Mouse (Mus musculus) lung, embryonic 16.5 days (tissue): Measurements from ENCODE around the gene Bcl7a. TPM values are rescaled to one million over a fixed set of nuclear protein-coding genes. Genes with fewer than 3 reads are reported as not detected.

Source experiments
- ATAC-seq: fragments of 200-750 bp; cut with Nextera tagmentation; 2 replicates; pipeline ENCODE4 v1.8.0; 2017; ENCODE audit warnings: low read depth, mild to moderate bottlenecking, moderate library complexity
- H3K27ac ChIP-seq: fragments of 300-500 bp; sonication (generic); 2 replicates; pipeline ENCODE4 v1.5.1; 2014; ENCODE audit warnings: mild to moderate bottlenecking, control low read depth, low read length
- H3K27me3 ChIP-seq: fragments of 300-500 bp; sonication (generic); 2 replicates; pipeline ENCODE4 v1.6.1; 2014; ENCODE audit warnings: low read depth, low read length, mixed read lengths; ENCODE audit not compliant: control insufficient read depth, insufficient read depth
- H3K36me3 ChIP-seq: fragments of 300-500 bp; sonication (generic); 2 replicates; pipeline ENCODE4 v1.6.1; 2014; ENCODE audit warnings: low read length; ENCODE audit not compliant: control insufficient read depth, insufficient read depth
- H3K4me1 ChIP-seq: fragments of 300-500 bp; sonication (generic); replicated peaks from 2 replicates; pipeline ENCODE4 v1.6.1; 2014; ENCODE audit warnings: low read length, mixed read lengths; ENCODE audit not compliant: control insufficient read depth, insufficient read depth
- H3K4me2 ChIP-seq: fragments of 300-500 bp; sonication (generic); 2 replicates; pipeline ENCODE4 v1.6.1; 2014; ENCODE audit warnings: low read depth, low read length, control low read depth
- H3K4me3 ChIP-seq: fragments of 300-500 bp; sonication (generic); 2 replicates; pipeline ENCODE4 v1.5.1; 2014; ENCODE audit warnings: mild to moderate bottlenecking, low read length, control low read depth
- H3K9ac ChIP-seq: fragments of 300-500 bp; sonication (generic); 2 replicates; pipeline ENCODE4 v1.6.1; 2014; ENCODE audit warnings: low read length, control low read depth
- H3K9me3 ChIP-seq: fragments of 300-500 bp; sonication (generic); 2 replicates; pipeline ENCODE4 v1.6.1; 2016; ENCODE audit warnings: low read length; ENCODE audit not compliant: control insufficient read depth
- WGBS: fragments of 180-500 bp; shearing (Covaris S2); extraction: QIAGEN DNeasy Blood & Tissue Kit; methylation state at CpG from one replicate; pipeline ENCODE4 v1.1.7; 2014; 5-methylcytosine and 5-hydroxymethylcytosine counted together
- polyA plus RNA-seq: library from polyadenylated mRNA; unstranded; fragments of >200 nt; fragmentation: Nextera tagmentation; extraction: Ambion mirVana; gene quantifications from 2 replicates; pipeline ENCODE4 v1.2.1, GENCODE M21; 2015

Gene Bcl7a
- polyA plus RNA-seq, 1 experiment from 2014 or later = 23.9 TPM

GRCm38 (mm10) chr5:123423885-123424284, 80.3 kb downstream of the Bcl7a start:
- Histone ChIP-seq H3K27me3 (no peaks in the 10 kb centered on the region), H3K27ac (no peak overlapping the region), H3K9ac (no peak overlapping the region), H3K36me3 (no peaks in the 10 kb centered on the region; the same call in 1 of the 2 replicates), H3K4me2 (no peak overlapping the region), H3K4me1 (0 out of 2 replicates have a peak, but pooled peaks cover 2% of the 10 kb centered on the region), H3K4me3 (no peak overlapping the region), H3K9me3 (peaks cover 3% of the 10 kb centered on the region; the same call in 1 of the 2 replicates)
- WGBS = 68% methylated on average over 2 of the region's 2 CpGs
- no peak for ATAC-seq

Other genes starting within 250 kb of the Bcl7a start
- 5.3 and 5.6 TPM in 2 replicates for gene Rhof, start 211.1 kb upstream of the Bcl7a start, polyA plus RNA-seq
- 8.4 and 9.1 TPM in 2 replicates for gene Setd1b, start 201.6 kb upstream of the Bcl7a start, polyA plus RNA-seq
- 87.0 and 91.8 TPM in 2 replicates for gene Psmd9, start 174.4 kb upstream of the Bcl7a start, polyA plus RNA-seq
- gene Hpd, start 161.1 kb upstream of the Bcl7a start, polyA plus RNA-seq = 0.18 and 0.91 TPM in 2 replicates
- 1.3 and 1.5 TPM in 2 replicates for gene Wdr66, start 91.7 kb upstream of the Bcl7a start, polyA plus RNA-seq
- gene Mlxip, start 51.0 kb downstream of the Bcl7a start, polyA plus RNA-seq = 15.0 and 17.8 TPM in 2 replicates
- 1.5 and 1.7 TPM in 2 replicates for gene Lrrc43, start 145.5 kb downstream of the Bcl7a start, polyA plus RNA-seq
- not detected in 2 replicates for gene Il31, start 145.7 kb downstream of the Bcl7a start, polyA plus RNA-seq
- 0.84 and 0.99 TPM in 2 replicates for gene B3gnt4, start 166.6 kb downstream of the Bcl7a start, polyA plus RNA-seq
- 104 and 113 TPM in 2 replicates for gene Diablo, start 180.3 kb downstream of the Bcl7a start, polyA plus RNA-seq
- gene Gm49027, start 181.7 kb downstream of the Bcl7a start, polyA plus RNA-seq = 0.59 and 0.91 TPM in 2 replicates
- 23.7 and 26.9 TPM in 2 replicates for gene Vps33a, start 229.2 kb downstream of the Bcl7a start, polyA plus RNA-seq